Comparison of ENCODE assay signal across 13 mouse cellular contexts in genomic region chr19:47988880-47989574, GRCm38 (mm10). TPM values are rescaled to one million over a fixed set of nuclear protein-coding genes. Genes with fewer than 3 reads are reported as not detected.
DNase-seq lines count a peak whose midpoint lies in the region; ATAC-seq and TF ChIP-seq lines count a peak whose summit lies in the region.
"Had no signal": no experiment of that assay in that cellular context is flagged by ENCODE, and none has a peak within 500 bp of the region (broad histone marks: within the 10 kb centered on the region; RNA-seq: fewer than 3 reads in every experiment).

No protein-coding gene starts in this region.

- dilution Hi-C loops in CH12.LX (cut with MboI; ENCODE audit: extremely low pct_ligation_motif_present, extremely low pct_unique_long_range_greater_than_20kb, low sequenced_read_pairs) = no loop called here

- in situ Hi-C loops in CH12.LX (cut with MboI; ENCODE audit: low pct_ligation_motif_present, low pct_unique_long_range_greater_than_20kb, low sequenced_read_pairs) = no loop called here

- peaks cover 8% of the 10 kb centered on the region; the same call in 1 of the 2 replicates for H3K4me1 ChIP-seq in hindbrain, embryonic 10.5 days (replicated peaks)
- H3K4me1 ChIP-seq in hindbrain, embryonic 14.5 days (replicated peaks; ENCODE audit: control insufficient read depth, insufficient read depth, low read length) = no peaks in the 10 kb centered on the region
- H3K4me1 ChIP-seq in CH12.LX (ENCODE audit: control insufficient read depth in 1 of 2, insufficient read depth in 2 of 2) = peaks cover 2 to 16% of the 10 kb centered on the region in 2 experiments
- H3K4me1 ChIP-seq in limb, embryonic 13.5 days = peaks cover 7% of the 10 kb centered on the region
- H3K4me1 ChIP-seq: heart, embryonic 10.5 days; liver, embryonic 13.5 days had no signal

- H3K4me2 ChIP-seq in hindbrain, embryonic 14.5 days (replicated peaks) = no peak overlapping the region
- H3K4me2 ChIP-seq in CH12.LX (ENCODE audit: insufficient read depth, low read depth, poor library complexity, severe bottlenecking) = peak overlapping the region; percentile 44; the same call in 1 of the 2 replicates
- H3K4me2 ChIP-seq in limb, embryonic 13.5 days (replicated peaks) = peak overlapping the region; percentile 25; the same call in 1 of the 2 replicates
- H3K4me2 ChIP-seq: liver, embryonic 13.5 days had no signal

- no peak for TF ChIP-seq POLR2A in CH12.LX (IDR thresholded peaks at IDR 0.05; ENCODE audit: low read depth, low read length)

- WGBS in hindbrain, embryonic 10.5 days = 72% methylated on average over 13 of the region's 13 CpGs
- WGBS in hindbrain, embryonic 14.5 days = 53% methylated on average over 13 of the region's 13 CpGs
- 54% methylated on average over 13 of the region's 13 CpGs for WGBS in limb, embryonic 13.5 days

- no peak for TF ChIP-seq CTCF in CH12.LX (conservative IDR thresholded peaks at IDR 0.05 in 1 of 2, IDR thresholded peaks at IDR 0.05 in 1 of 2; ENCODE audit: low read depth in 2 of 2, low read length in 2 of 2)

- H3K4me3 ChIP-seq in hindbrain, embryonic 10.5 days = no peak overlapping the region
- H3K4me3 ChIP-seq in hindbrain, embryonic 14.5 days (replicated peaks; ENCODE audit: low read length) = no peak overlapping the region
- no peak overlapping the region for H3K4me3 ChIP-seq in CH12.LX (replicated peaks in 1 of 3; ENCODE audit: low read depth in 2 of 3, low read length in 2 of 3, poor library complexity in 1 of 3)
- H3K4me3 ChIP-seq in limb, embryonic 13.5 days = no peak overlapping the region
- H3K4me3 ChIP-seq: heart, embryonic 10.5 days; liver, embryonic 13.5 days had no signal

- no peak for TF ChIP-seq EP300 in CH12.LX (IDR thresholded peaks at IDR 0.05; ENCODE audit: low read length)

- H3K27me3 ChIP-seq in hindbrain, embryonic 10.5 days (ENCODE audit: insufficient read depth, poor library complexity, severe bottlenecking) = no peaks in the 10 kb centered on the region
- no peaks in the 10 kb centered on the region for H3K27me3 ChIP-seq in hindbrain, embryonic 14.5 days (ENCODE audit: control insufficient read depth, insufficient read depth, low read length)
- H3K27me3 ChIP-seq in CH12.LX (replicated peaks) = peaks cover 22% of the 10 kb centered on the region
- H3K27me3 ChIP-seq in limb, embryonic 13.5 days = peaks cover 5% of the 10 kb centered on the region; the same call in 1 of the 2 replicates

- H3K79me2 ChIP-seq in CH12.LX (replicated peaks; ENCODE audit: control insufficient read depth, extremely low read depth, insufficient read depth, poor library complexity, severe bottlenecking) = no peaks in the 10 kb centered on the region

- no peaks in the 10 kb centered on the region for H3K36me3 ChIP-seq in hindbrain, embryonic 10.5 days
- no peaks in the 10 kb centered on the region for H3K36me3 ChIP-seq in hindbrain, embryonic 14.5 days (replicated peaks; ENCODE audit: control insufficient read depth, insufficient read depth)
- H3K36me3 ChIP-seq in CH12.LX (replicated peaks in 1 of 2; ENCODE audit: control insufficient read depth in 1 of 2, insufficient read depth in 1 of 2, low read length in 1 of 2) = no peaks in the 10 kb centered on the region
- H3K36me3 ChIP-seq in limb, embryonic 13.5 days = no peaks in the 10 kb centered on the region
- H3K36me3 ChIP-seq: heart, embryonic 10.5 days; liver, embryonic 13.5 days had no signal

- H3K27ac ChIP-seq in hindbrain, embryonic 10.5 days = peak overlapping the region; percentile 50; the same call in 1 of the 2 replicates
- no peak overlapping the region for H3K27ac ChIP-seq in hindbrain, embryonic 14.5 days
- no peak overlapping the region for H3K27ac ChIP-seq in CH12.LX (ENCODE audit: insufficient read depth, low read depth)
- H3K27ac ChIP-seq in limb, embryonic 13.5 days = no peak overlapping the region
- H3K27ac ChIP-seq: heart, embryonic 10.5 days; kidney, postnatal 0 days; liver, embryonic 13.5 days had no signal

- no peak for ATAC-seq in hindbrain, embryonic 14.5 days (ENCODE audit: low FRiP score)
- ATAC-seq in limb, embryonic 13.5 days (ENCODE audit: low FRiP score, low read depth) = 0 out of 2 replicates have a peak, but pooled peaks have one; percentile 5

- no peak for TF ChIP-seq RAD21 in CH12.LX (IDR thresholded peaks at IDR 0.05; ENCODE audit: low read depth, low read length)

- H3K9me3 ChIP-seq in hindbrain, embryonic 10.5 days = no peaks in the 10 kb centered on the region
- H3K9me3 ChIP-seq in hindbrain, embryonic 14.5 days (ENCODE audit: control insufficient read depth, low read length) = no peaks in the 10 kb centered on the region
- H3K9me3 ChIP-seq in CH12.LX (replicated peaks; ENCODE audit: low read length) = no peaks in the 10 kb centered on the region
- H3K9me3 ChIP-seq in limb, embryonic 13.5 days = no peaks in the 10 kb centered on the region
- H3K9me3 ChIP-seq: heart, embryonic 10.5 days; liver, embryonic 13.5 days had no signal

- DNase-seq in cerebellum, postnatal 10 days = peak; percentile 39 to 47
- no peak for DNase-seq in cerebellum, postnatal 36 days
- DNase-seq in hindbrain, embryonic 10.5 days (ENCODE audit: low spot score) = peak; percentile 15
- DNase-seq in hindbrain, embryonic 14.5 days (ENCODE audit: low spot score) = no peak
- no peak for DNase-seq in CH12.LX (ENCODE audit: extremely low read depth)
- DNase-seq in urinary bladder, adult 2 months (ENCODE audit: low spot score) = no peak
- no peak for DNase-seq in thymus, postnatal 4 days
- DNase-seq: cerebellum, adult 11 months; liver, embryonic 13.5 days had no signal

- no peak overlapping the region for H3K9ac ChIP-seq in hindbrain, embryonic 14.5 days
- H3K9ac ChIP-seq in CH12.LX (ENCODE audit: insufficient read depth, low read depth) = no peak overlapping the region
- no peak overlapping the region for H3K9ac ChIP-seq in limb, embryonic 13.5 days
- H3K9ac ChIP-seq: liver, embryonic 13.5 days had no signal

TF ChIP-seq in CH12.LX, 34 proteins besides CTCF, POLR2A, EP300 and RAD21:
- TF ChIP-seq MAZ (IDR thresholded peaks at IDR 0.05; ENCODE audit: low read depth, low read length) (no peak), JUN (IDR thresholded peaks at IDR 0.05; ENCODE audit: insufficient read depth, low read depth, low read length) (no peak), IRF4 (IDR thresholded peaks at IDR 0.05; ENCODE audit: low read depth, low read length) (no peak), ELF1 (IDR thresholded peaks at IDR 0.05; ENCODE audit: low read depth, low read length) (no peak), USF2 (conservative IDR thresholded peaks at IDR 0.05; ENCODE audit: low read depth, low read length) (no peak), NRF1 (IDR thresholded peaks at IDR 0.05; ENCODE audit: low read depth, low read length) (no peak), ETS1 (conservative IDR thresholded peaks at IDR 0.05; ENCODE audit: low read depth, low read length) (no peak), MXI1 (IDR thresholded peaks at IDR 0.05; ENCODE audit: low read depth, low read length) (no peak), HCFC1 (IDR thresholded peaks at IDR 0.05; ENCODE audit: low read depth, low read length) (no peak), E2F4 (IDR thresholded peaks at IDR 0.05; ENCODE audit: insufficient replicate concordance, low read depth, low read length) (no peak), SMC3 (IDR thresholded peaks at IDR 0.05; ENCODE audit: low read depth, low read length) (no peak), ZC3H11A (IDR thresholded peaks at IDR 0.05; ENCODE audit: low read depth, low read length) (no peak), NELFE (IDR thresholded peaks at IDR 0.05; ENCODE audit: low read depth, low read length) (no peak), MYC (IDR thresholded peaks at IDR 0.05; ENCODE audit: low read depth, low read length) (no peak), UBTF (IDR thresholded peaks at IDR 0.05; ENCODE audit: low read depth, low read length) (no peak), KAT2A (IDR thresholded peaks at IDR 0.05; ENCODE audit: insufficient replicate concordance, low read length) (no peak)

RNA-seq across cellular contexts. Expression of gene Cfap58, which starts 51.6 kb away (rescaled TPM):
- polyA plus RNA-seq in hindbrain, embryonic 10.5 days (2016; fragmentation: Nextera tagmentation; extraction: Ambion mirVana) = 0.41 TPM in 1 of 2 replicates, not detected in the other
- 0.46 and 1.1 TPM in 2 replicates for polyA plus RNA-seq in hindbrain, embryonic 14.5 days (2014; fragmentation: Nextera tagmentation; extraction: Ambion mirVana)
- total RNA-seq in CH12.LX (2012; rRNA removed) (0.17 TPM in 1 of 2 replicates, not detected in the other), CH12.LX (2014; rRNA removed) (0.13 and 0.15 TPM in 2 replicates)
- polyA plus RNA-seq in CH12.LX (2012; ENCODE audit: insufficient read length, low read depth) = 0.27 and 0.33 TPM in 2 replicates
- polyA plus RNA-seq in limb, embryonic 13.5 days (2015; fragmentation: Nextera tagmentation; extraction: Ambion mirVana) = 0.05 TPM in 1 of 2 replicates, not detected in the other
- not detected in 2 replicates for polyA plus RNA-seq in urinary bladder, adult 2 months (2012; rRNA removed)
- total RNA-seq: gastrocnemius, adult 8-10 months had no signal
- polyA plus RNA-seq: kidney, postnatal 0 days; liver, embryonic 13.5 days had no signal

Comparison
In these comparisons a context has a peak if more than half of its experiments do, and no peak if none do; other contexts are left out.
1. DNase-seq: peak in cerebellum, postnatal 10 days (2 of 2) and hindbrain, embryonic 10.5 days (single experiment); none in cerebellum, postnatal 36 days (0 of 2), hindbrain, embryonic 14.5 days (single experiment), CH12.LX (single experiment), urinary bladder, adult 2 months (single experiment) and thymus, postnatal 4 days (single experiment).